Mouse (Mus musculus) layer of hippocampus, postnatal 10 days (tissue): ENCODE data around the gene Armcx2. TPM values are rescaled to one million over a fixed set of nuclear protein-coding genes. Genes with fewer than 3 reads are reported as not detected.
A peak's percentile ranks its signal among the peaks of the same experiment; 100 is the strongest.
"Not testable (repeated sequence)": the region's sequence is repeated elsewhere in the genome, so short reads cannot be mapped to it uniquely, and the experiment has no call there.

Experiments
- DNase-seq, 2 experiments: peaks; one replicate each; pipeline ENCODE4 v3.0.0; 2021; ENCODE audit warnings: low spot score in 2 of 2
- long read RNA-seq: library from polyadenylated mRNA; stranded (forward); transcript quantifications from one replicate; pipeline ENCODE4 v2.0.0, GENCODE M21; 2023
- microRNA-seq, 2 experiments: library from miRNA; unstranded; fragments of <30 nt; microRNA quantifications; one replicate each; pipeline ENCODE4 v1.2.0; 2021
- total RNA-seq, 2 experiments: library from RNA; stranded (reverse); gene quantifications; 2 replicates each; pipeline ENCODE4 v1.2.3; 2021

Armcx2 gene
- total RNA-seq, result 10 to 100 TPM; 79.1 to 88.7 TPM
- long read RNA-seq, transcript Armcx2-202 (6 exons, 3,666 nt), result major isoform, 15 of 35 reads
- long read RNA-seq, partial matches to known transcripts, result 5 of 35 reads
- long read RNA-seq, other reads (novel, unspliced or antisense), result 13 of 35 reads

- DNase-seq, result peak; percentile 49 to 56
These were observed at the start of gene Armcx2 for GRCm38 (mm10) chrX:134808755-134809224. TSS of gene Armcx2 (minus strand) at chrX:134809221.

GRCm38 (mm10) chrX:134849662-134850061, 40.6 kb upstream of the Armcx2 start:
- no peak for DNase-seq

GRCm38 (mm10) chrX:134844424-134844823, 35.4 kb upstream of the Armcx2 start:
- DNase-seq, result no peak

GRCm38 (mm10) chrX:134830508-134830907, 21.5 kb upstream of the Armcx2 start:
- DNase-seq, result no peak

- peak; percentile 36 to 56 for DNase-seq
These were observed 927 bp downstream of the Armcx2 start for GRCm38 (mm10) chrX:134807833-134808754.

- DNase-seq, result no peak
These were observed 21.3 kb downstream of the Armcx2 start for GRCm38 (mm10) chrX:134787728-134788127.

- DNase-seq, result not testable (repeated sequence)
These were observed 45.4 kb downstream of the Armcx2 start for GRCm38 (mm10) chrX:134763428-134764198.

GRCm38 (mm10) chrX:134757293-134757995, 51.6 kb downstream of the Armcx2 start:
- peak in 1 of 2 experiments; percentile 3 for DNase-seq

- peak; percentile 51 to 56 for DNase-seq
These were observed 52.4 kb downstream of the Armcx2 start, which contains the start of gene Armcx3 for GRCm38 (mm10) chrX:134756434-134757292. TSS of gene Armcx3 (plus strand) at chrX:134756595.

Small RNA genes lying within 50 kb of the gene (microRNA-seq; reads per million reads assigned to microRNA genes)
- 0.45 to 1.8 reads per million in 2 experiments for gene Mir7093

Other genes with a start within 250 kb of the Armcx2 start
- gene Btk, start 225.7 kb downstream of the Armcx2 start, total RNA-seq, result 1 to 10 TPM; 1.3 to 1.5 TPM
- 100 to 1,000 TPM; 211 to 227 TPM for gene Rpl36a, start 223.6 kb downstream of the Armcx2 start, total RNA-seq
- gene Gla, start 208.1 kb downstream of the Armcx2 start, total RNA-seq, result 1 to 10 TPM; 6.9 to 7.8 TPM
- gene Hnrnph2, start 208.0 kb downstream of the Armcx2 start, total RNA-seq, result 100 to 1,000 TPM; 128 to 133 TPM
- gene Armcx4, start 122.7 kb downstream of the Armcx2 start, total RNA-seq, result 10 to 100 TPM; 51.9 to 57.1 TPM
- gene Armcx1, start 91.3 kb downstream of the Armcx2 start, total RNA-seq, result 10 to 100 TPM; 54.1 to 59.5 TPM
- gene Armcx6, start 57.8 kb downstream of the Armcx2 start, total RNA-seq, result 10 to 100 TPM in 1 of 2 experiments, 1 to 10 TPM in 1; 9.5 to 10.4 TPM
- gene Armcx3, start 52.6 kb downstream of the Armcx2 start, total RNA-seq, result 100 to 1,000 TPM in 1 of 2 experiments, 10 to 100 TPM in 1; 93.6 to 109 TPM
- not detected for gene Nxf2, start 155.5 kb upstream of the Armcx2 start, total RNA-seq
- gene Zmat1, start 200.0 kb upstream of the Armcx2 start, total RNA-seq, result 1 to 10 TPM; 8.3 TPM